Mouse (Mus musculus): ENCODE data around the gene Ifna16. TPM values are rescaled to one million over a fixed set of nuclear protein-coding genes. Genes with fewer than 3 reads are reported as not detected.

Ifna16 gene
- polyA plus RNA-seq, 1 experiment from 2014 or later: not detected

- peak overlapping the region; percentile 37 for H3K4me3 ChIP-seq
- no peaks in the 10 kb centered on the region for H3K27me3 ChIP-seq (replicated peaks)
- H3K36me3 ChIP-seq: no peaks in the 10 kb centered on the region
- no peaks in the 10 kb centered on the region for H3K4me1 ChIP-seq
- H3K4me2 ChIP-seq: peak overlapping the region; percentile 54
- no peak overlapping the region for H3K27ac ChIP-seq
- WGBS (ENCODE audit: insufficient replicate concordance): 58% methylated on average over 8 of the region's 8 CpGs
- H3K9me3 ChIP-seq (replicated peaks): no peaks in the 10 kb centered on the region
- ATAC-seq: no peak
- H3K9ac ChIP-seq: no peak overlapping the region
Observed at GRCm38 (mm10) chr4:88640704-88641076, 36.0 kb downstream of the Ifna16 start.

- H3K4me3 ChIP-seq: no peak within 1 kb of the TSS
- H3K27me3 ChIP-seq (replicated peaks): no peaks in the 10 kb centered on the region
- H3K36me3 ChIP-seq: no peaks in the 10 kb centered on the region
- no peaks in the 10 kb centered on the region for H3K9me3 ChIP-seq (replicated peaks)
- no peak within 1 kb of the TSS for H3K4me2 ChIP-seq
- H3K9ac ChIP-seq: no peak within 1 kb of the TSS
- 77% methylated on average over 4 of the region's 4 CpGs for WGBS (ENCODE audit: insufficient replicate concordance)
- H3K4me1 ChIP-seq: no peaks in the 10 kb centered on the region
- ATAC-seq: no peak
- no peak within 1 kb of the TSS for H3K27ac ChIP-seq
Observed at GRCm38 (mm10) chr4:88634311-88634710, 42.4 kb downstream of the Ifna16 start, which contains the start of gene C87499. Gene C87499 (minus strand): TSS chr4:88634411.

Other genes starting within 250 kb of the Ifna16 start
- 4.8 and 5.5 TPM in 2 replicates for gene Hacd4, start 238.0 kb downstream of the Ifna16 start, polyA plus RNA-seq (2016; fragmentation: Nextera tagmentation; extraction: Ambion mirVana)
- not detected in 2 replicates for gene Ifnb1, start 154.2 kb downstream of the Ifna16 start, polyA plus RNA-seq (2016; fragmentation: Nextera tagmentation; extraction: Ambion mirVana)
- gene Ifna15, start 118.7 kb downstream of the Ifna16 start, polyA plus RNA-seq (2016; fragmentation: Nextera tagmentation; extraction: Ambion mirVana): not detected in 2 replicates
- gene Ifna14, start 105.1 kb downstream of the Ifna16 start, polyA plus RNA-seq (2016; fragmentation: Nextera tagmentation; extraction: Ambion mirVana): not detected in 2 replicates
- not detected in 2 replicates for gene Ifna9, start 84.5 kb downstream of the Ifna16 start, polyA plus RNA-seq (2016; fragmentation: Nextera tagmentation; extraction: Ambion mirVana)
- not detected in 2 replicates for gene Ifna12, start 73.5 kb downstream of the Ifna16 start, polyA plus RNA-seq (2016; fragmentation: Nextera tagmentation; extraction: Ambion mirVana)
- gene C87499, start 42.5 kb downstream of the Ifna16 start, polyA plus RNA-seq (2016; fragmentation: Nextera tagmentation; extraction: Ambion mirVana): not detected in 2 replicates
- gene Ifna13, start 32.5 kb downstream of the Ifna16 start, polyA plus RNA-seq (2016; fragmentation: Nextera tagmentation; extraction: Ambion mirVana): not detected in 2 replicates
- gene Ifna2, start 7.0 kb upstream of the Ifna16 start, polyA plus RNA-seq (2016; fragmentation: Nextera tagmentation; extraction: Ambion mirVana): not detected in 2 replicates
- gene Ifnab, start 14.4 kb upstream of the Ifna16 start, polyA plus RNA-seq (2016; fragmentation: Nextera tagmentation; extraction: Ambion mirVana): not detected in 2 replicates
- 0.29 and 0.43 TPM in 2 replicates for gene Gm26566, start 44.9 kb upstream of the Ifna16 start, polyA plus RNA-seq (2016; fragmentation: Nextera tagmentation; extraction: Ambion mirVana)
- gene Klhl9, start 45.5 kb upstream of the Ifna16 start, polyA plus RNA-seq (2016; fragmentation: Nextera tagmentation; extraction: Ambion mirVana): 38.0 and 38.7 TPM in 2 replicates
- not detected in 2 replicates for gene Gm13271, start 77.9 kb upstream of the Ifna16 start, polyA plus RNA-seq (2016; fragmentation: Nextera tagmentation; extraction: Ambion mirVana)
- not detected in 2 replicates for gene Gm13283, start 83.2 kb upstream of the Ifna16 start, polyA plus RNA-seq (2016; fragmentation: Nextera tagmentation; extraction: Ambion mirVana)
- not detected in 2 replicates for gene Gm13290, start 96.9 kb upstream of the Ifna16 start, polyA plus RNA-seq (2016; fragmentation: Nextera tagmentation; extraction: Ambion mirVana)
- not detected in 2 replicates for gene Gm13289, start 100.0 kb upstream of the Ifna16 start, polyA plus RNA-seq (2016; fragmentation: Nextera tagmentation; extraction: Ambion mirVana)
- gene Gm13272, start 102.9 kb upstream of the Ifna16 start, polyA plus RNA-seq (2016; fragmentation: Nextera tagmentation; extraction: Ambion mirVana): not detected in 2 replicates
- not detected in 2 replicates for gene Ifnz, start 105.2 kb upstream of the Ifna16 start, polyA plus RNA-seq (2016; fragmentation: Nextera tagmentation; extraction: Ambion mirVana)
- not detected in 2 replicates for gene Gm13276, start 108.8 kb upstream of the Ifna16 start, polyA plus RNA-seq (2016; fragmentation: Nextera tagmentation; extraction: Ambion mirVana)
- gene Gm13277, start 111.7 kb upstream of the Ifna16 start, polyA plus RNA-seq (2016; fragmentation: Nextera tagmentation; extraction: Ambion mirVana): not detected in 2 replicates
- gene Gm13278, start 114.6 kb upstream of the Ifna16 start, polyA plus RNA-seq (2016; fragmentation: Nextera tagmentation; extraction: Ambion mirVana): not detected in 2 replicates
- gene Gm13275, start 117.6 kb upstream of the Ifna16 start, polyA plus RNA-seq (2016; fragmentation: Nextera tagmentation; extraction: Ambion mirVana): not detected in 2 replicates
- gene Gm13279, start 120.5 kb upstream of the Ifna16 start, polyA plus RNA-seq (2016; fragmentation: Nextera tagmentation; extraction: Ambion mirVana): not detected in 2 replicates
- 0.13 and 0.22 TPM in 2 replicates for gene Gm13285, start 122.7 kb upstream of the Ifna16 start, polyA plus RNA-seq (2016; fragmentation: Nextera tagmentation; extraction: Ambion mirVana)
- not detected in 2 replicates for gene Gm13287, start 126.3 kb upstream of the Ifna16 start, polyA plus RNA-seq (2016; fragmentation: Nextera tagmentation; extraction: Ambion mirVana)
- not detected in 2 replicates for gene Gm13288, start 128.6 kb upstream of the Ifna16 start, polyA plus RNA-seq (2016; fragmentation: Nextera tagmentation; extraction: Ambion mirVana)
- gene Ifna7, start 139.3 kb upstream of the Ifna16 start, polyA plus RNA-seq (2016; fragmentation: Nextera tagmentation; extraction: Ambion mirVana): not detected in 2 replicates
- gene Ifna11, start 143.0 kb upstream of the Ifna16 start, polyA plus RNA-seq (2016; fragmentation: Nextera tagmentation; extraction: Ambion mirVana): not detected in 2 replicates
- gene Ifna6, start 150.5 kb upstream of the Ifna16 start, polyA plus RNA-seq (2016; fragmentation: Nextera tagmentation; extraction: Ambion mirVana): not detected in 2 replicates
- not detected in 2 replicates for gene Ifna5, start 158.6 kb upstream of the Ifna16 start, polyA plus RNA-seq (2016; fragmentation: Nextera tagmentation; extraction: Ambion mirVana)
- not detected in 2 replicates for gene Ifna4, start 164.9 kb upstream of the Ifna16 start, polyA plus RNA-seq (2016; fragmentation: Nextera tagmentation; extraction: Ambion mirVana)
- not detected in 2 replicates for gene Ifna1, start 173.2 kb upstream of the Ifna16 start, polyA plus RNA-seq (2016; fragmentation: Nextera tagmentation; extraction: Ambion mirVana)
- gene Ifne, start 203.3 kb upstream of the Ifna16 start, polyA plus RNA-seq (2016; fragmentation: Nextera tagmentation; extraction: Ambion mirVana): not detected in 2 replicates